Mouse (Mus musculus): ENCODE data around the gene Ccnjl. TPM values are rescaled to one million over a fixed set of nuclear protein-coding genes. Genes with fewer than 3 reads are reported as not detected.

Gene Ccnjl
- polyA plus RNA-seq, 1 experiment from 2014 or later: 16.2 TPM

- Histone ChIP-seq H3K27me3 (ENCODE audit: control insufficient read depth, insufficient read depth, low read length) (no peaks in the 10 kb centered on the region), H3K4me3 (replicated peaks; ENCODE audit: low read depth, low read length) (no peak overlapping the region), H3K27ac (replicated peaks; ENCODE audit: low read depth, low read length) (no peak overlapping the region), H3K36me3 (ENCODE audit: control insufficient read depth, insufficient read depth, low read length) (no peaks in the 10 kb centered on the region), H3K9me3 (ENCODE audit: control insufficient read depth, low read length) (no peaks in the 10 kb centered on the region), H3K4me1 (ENCODE audit: control insufficient read depth, insufficient read depth, low read length) (peaks cover 6% of the 10 kb centered on the region), H3K9ac (replicated peaks; ENCODE audit: low read length) (no peak overlapping the region), H3K4me2 (ENCODE audit: low read length) (no peak overlapping the region)
- WGBS: 73% methylated on average over 6 of the region's 6 CpGs
- DNase-seq: no peak
- ATAC-seq (ENCODE audit: low FRiP score, low TSS enrichment): no peak
Observed at GRCm38 (mm10) chr11:43633165-43633564, 104.6 kb downstream of the Ccnjl start.

- DNase-seq: peak; percentile 78
- H3K4me2 ChIP-seq (ENCODE audit: low read length): peak overlapping the region; percentile 21; the same call in 1 of the 2 replicates
- ATAC-seq (ENCODE audit: low FRiP score, low TSS enrichment): peak; percentile 60
- peaks cover 6% of the 10 kb centered on the region for H3K4me1 ChIP-seq (ENCODE audit: control insufficient read depth, insufficient read depth, low read length)
- H3K27me3 ChIP-seq (ENCODE audit: control insufficient read depth, insufficient read depth, low read length): no peaks in the 10 kb centered on the region
- H3K9me3 ChIP-seq (ENCODE audit: control insufficient read depth, low read length): no peaks in the 10 kb centered on the region
- no peak overlapping the region; the same call in 1 of the 2 replicates for H3K27ac ChIP-seq (replicated peaks; ENCODE audit: low read depth, low read length)
- 23% methylated on average over 19 of the region's 19 CpGs for WGBS
- no peak overlapping the region for H3K4me3 ChIP-seq (replicated peaks; ENCODE audit: low read depth, low read length)
- no peak overlapping the region for H3K9ac ChIP-seq (replicated peaks; ENCODE audit: low read length)
- H3K36me3 ChIP-seq (ENCODE audit: control insufficient read depth, insufficient read depth, low read length): no peaks in the 10 kb centered on the region
Observed at GRCm38 (mm10) chr11:43633658-43634401, 105.2 kb downstream of the Ccnjl start.

Other genes with a start within 250 kb of the Ccnjl start
- gene Pttg1, start 102.5 kb upstream of the Ccnjl start, polyA plus RNA-seq (2014; fragmentation: Nextera tagmentation; extraction: Ambion mirVana): 50.3 and 51.8 TPM in 2 replicates
- 64.1 and 68.6 TPM in 2 replicates for gene Slu7, start 95.0 kb upstream of the Ccnjl start, polyA plus RNA-seq (2014; fragmentation: Nextera tagmentation; extraction: Ambion mirVana)
- 4.8 and 7.9 TPM in 2 replicates for gene C1qtnf2, start 54.5 kb upstream of the Ccnjl start, polyA plus RNA-seq (2014; fragmentation: Nextera tagmentation; extraction: Ambion mirVana)
- gene 4933415A04Rik, start 58.3 kb downstream of the Ccnjl start, polyA plus RNA-seq (2014; fragmentation: Nextera tagmentation; extraction: Ambion mirVana): 3.2 and 3.9 TPM in 2 replicates
- gene Fabp6, start 72.8 kb downstream of the Ccnjl start, polyA plus RNA-seq (2014; fragmentation: Nextera tagmentation; extraction: Ambion mirVana): not detected in 2 replicates
- 43.0 and 47.1 TPM in 2 replicates for gene Pwwp2a, start 153.2 kb downstream of the Ccnjl start, polyA plus RNA-seq (2014; fragmentation: Nextera tagmentation; extraction: Ambion mirVana)
- gene Ttc1, start 219.2 kb downstream of the Ccnjl start, polyA plus RNA-seq (2014; fragmentation: Nextera tagmentation; extraction: Ambion mirVana): 74.0 and 79.3 TPM in 2 replicates